Mouse (Mus musculus) limb, embryonic 12.5 days (tissue): ENCODE results near the gene Ino80e. TPM values are rescaled to one million over a fixed set of nuclear protein-coding genes. Genes with fewer than 3 reads are reported as not detected.

Source experiments
- ATAC-seq: fragments of 200-750 bp; cut with Nextera tagmentation; 2 replicates; pipeline ENCODE4 v1.8.0; 2017; ENCODE audit warnings: low read depth, moderate TSS enrichment; ENCODE audit not compliant: insufficient number of reproducible peaks, insufficient read depth, low FRiP score, low TSS enrichment
- H3K27ac ChIP-seq: fragments of 300-500 bp; sonication (generic); 2 replicates; pipeline ENCODE4 v1.5.1; 2016; ENCODE audit warnings: mild to moderate bottlenecking, moderate library complexity
- H3K27me3 ChIP-seq: fragments of 300-500 bp; sonication (generic); 2 replicates; pipeline ENCODE4 v1.6.1; 2016; ENCODE audit warnings: mild to moderate bottlenecking, moderate library complexity
- H3K36me3 ChIP-seq: fragments of 300-500 bp; sonication (generic); 2 replicates; pipeline ENCODE4 v1.6.1; 2016; ENCODE audit warnings: mild to moderate bottlenecking, moderate library complexity
- H3K4me1 ChIP-seq: fragments of 300-500 bp; sonication (generic); replicated peaks from 2 replicates; pipeline ENCODE4 v1.6.1; 2016
- H3K4me2 ChIP-seq: fragments of 300-500 bp; sonication (generic); 2 replicates; pipeline ENCODE4 v1.6.1; 2016; ENCODE audit warnings: mild to moderate bottlenecking, moderate library complexity
- H3K4me3 ChIP-seq: fragments of 300-500 bp; sonication (generic); replicated peaks from 2 replicates; pipeline ENCODE4 v1.5.1; 2016; ENCODE audit warnings: mild to moderate bottlenecking
- H3K9ac ChIP-seq: fragments of 300-500 bp; sonication (generic); replicated peaks from 2 replicates; pipeline ENCODE4 v1.6.1; 2016; ENCODE audit warnings: mild to moderate bottlenecking, moderate library complexity
- H3K9me3 ChIP-seq: fragments of 300-500 bp; sonication (generic); 2 replicates; pipeline ENCODE4 v1.6.1; 2016; ENCODE audit warnings: mild to moderate bottlenecking, moderate library complexity
- WGBS: fragments of 180-500 bp; shearing (Covaris S2); methylation state at CpG from one replicate; pipeline ENCODE4 v1.1.7; 2016; 5-methylcytosine and 5-hydroxymethylcytosine counted together
- polyA plus RNA-seq: library from polyadenylated mRNA; unstranded; fragments of >200 nt; fragmentation: Nextera tagmentation; extraction: Ambion mirVana; gene quantifications from 2 replicates; pipeline ENCODE4 v1.2.1, GENCODE M21; 2016

Gene Ino80e
- polyA plus RNA-seq, 1 experiment from 2014 or later, result 93.3 TPM

DNA sequence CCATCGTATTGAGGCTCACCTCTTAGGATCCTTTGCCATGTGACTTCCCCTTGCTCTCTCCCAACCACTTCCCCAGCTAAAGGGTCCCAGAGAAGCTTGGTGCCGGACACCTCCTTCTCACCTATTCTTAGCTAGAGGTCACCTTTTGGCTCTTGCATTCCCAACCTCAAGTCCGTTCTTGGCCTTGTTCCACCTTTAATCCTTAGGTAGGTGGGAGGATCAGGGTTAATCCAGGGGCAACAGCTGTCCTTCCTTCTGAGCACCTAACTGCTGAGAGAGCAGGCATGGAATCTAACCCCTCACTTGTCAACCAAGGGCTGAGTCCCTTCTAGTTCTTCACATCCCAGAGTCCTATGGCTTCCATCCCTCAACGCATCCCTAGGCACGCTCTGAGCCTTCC lies 36.2 kb downstream of the Ino80e start:
- no peak overlapping the region for H3K27ac ChIP-seq
- no peak overlapping the region for H3K4me3 ChIP-seq
- 64% methylated on average over 5 of the region's 5 CpGs for WGBS
- no peak overlapping the region for H3K9ac ChIP-seq
- no peak for ATAC-seq
- H3K4me1 ChIP-seq, result peaks cover 18% of the 10 kb centered on the region
- H3K9me3 ChIP-seq, result no peaks in the 10 kb centered on the region
- no peaks in the 10 kb centered on the region for H3K36me3 ChIP-seq
- H3K27me3 ChIP-seq, result peaks cover 68% of the 10 kb centered on the region
- H3K4me2 ChIP-seq, result no peak overlapping the region

DNA sequence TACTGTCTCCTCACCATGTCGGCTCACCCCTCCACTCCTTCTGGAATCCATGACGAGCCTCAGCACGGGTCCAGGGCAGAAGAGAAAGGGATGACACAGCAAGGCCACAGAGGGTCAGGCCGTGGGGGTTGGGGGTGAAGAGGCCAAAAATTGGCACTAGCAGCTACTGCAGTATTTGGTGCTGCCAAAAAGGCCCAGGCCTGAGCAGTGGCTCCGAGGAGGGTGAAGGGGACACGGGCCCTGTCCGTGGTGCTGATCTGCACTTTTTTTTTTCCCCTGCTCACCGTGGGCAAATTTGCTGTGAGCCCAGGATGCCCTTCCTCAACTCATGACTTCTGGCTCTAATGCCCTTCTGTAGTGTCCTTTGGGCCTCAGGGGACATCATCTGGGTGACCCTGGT lies 36.8 kb downstream of the Ino80e start:
- H3K27me3 ChIP-seq, result peaks cover 63% of the 10 kb centered on the region

GRCm38 (mm10) chr7:126823940-126824339 lies 38.2 kb downstream of the Ino80e start:
- Histone ChIP-seq H3K36me3 (no peaks in the 10 kb centered on the region), H3K4me3 (no peak overlapping the region), H3K27ac (no peak overlapping the region), H3K4me2 (no peak overlapping the region), H3K27me3 (peaks cover 48% of the 10 kb centered on the region), H3K9me3 (no peaks in the 10 kb centered on the region), H3K4me1 (peaks cover 11% of the 10 kb centered on the region), H3K9ac (no peak overlapping the region)
- ATAC-seq, result no peak
- WGBS, result 14% methylated on average over 10 of the region's 10 CpGs

More for the DNA sequence above, 36.8 kb downstream of the Ino80e start:
- Histone ChIP-seq H3K36me3 (no peaks in the 10 kb centered on the region), H3K9ac (no peak overlapping the region), H3K4me2 (no peak overlapping the region), H3K4me3 (no peak overlapping the region), H3K27ac (no peak overlapping the region), H3K4me1 (peaks cover 18% of the 10 kb centered on the region), H3K9me3 (no peaks in the 10 kb centered on the region)
- ATAC-seq, result no peak
- 15% methylated on average over 8 of the region's 8 CpGs for WGBS

- ATAC-seq, result no peak
- Histone ChIP-seq H3K27ac (no peak overlapping the region), H3K4me2 (peak overlapping the region; percentile 56), H3K36me3 (no peaks in the 10 kb centered on the region), H3K4me3 (peak overlapping the region; percentile 33), H3K9ac (peak overlapping the region; percentile 45; the same call in 1 of the 2 replicates), H3K27me3 (peaks cover 45% of the 10 kb centered on the region), H3K9me3 (no peaks in the 10 kb centered on the region), H3K4me1 (peaks cover 11% of the 10 kb centered on the region)
- WGBS, result 0% methylated on average over 7 of the region's 19 CpGs
These were observed 38.9 kb downstream of the Ino80e start for GRCm38 (mm10) chr7:126823202-126823711.

GRCm38 (mm10) chr7:126822741-126823140 lies 39.4 kb downstream of the Ino80e start:
- H3K36me3 ChIP-seq, result no peaks in the 10 kb centered on the region
- H3K9me3 ChIP-seq, result no peaks in the 10 kb centered on the region
- ATAC-seq, result no peak
- no peak overlapping the region for H3K27ac ChIP-seq
- H3K9ac ChIP-seq, result no peak overlapping the region
- peak overlapping the region; percentile 56 for H3K4me2 ChIP-seq
- H3K27me3 ChIP-seq, result peaks cover 45% of the 10 kb centered on the region
- 7% methylated on average over 9 of the region's 9 CpGs for WGBS
- H3K4me3 ChIP-seq, result 0 out of 2 replicates have a peak overlapping the region, but pooled peaks have one; percentile 33
- H3K4me1 ChIP-seq, result peaks cover 11% of the 10 kb centered on the region

GRCm38 (mm10) chr7:126821835-126822511 lies 40.2 kb downstream of the Ino80e start:
- no peak overlapping the region for H3K4me2 ChIP-seq

DNA sequence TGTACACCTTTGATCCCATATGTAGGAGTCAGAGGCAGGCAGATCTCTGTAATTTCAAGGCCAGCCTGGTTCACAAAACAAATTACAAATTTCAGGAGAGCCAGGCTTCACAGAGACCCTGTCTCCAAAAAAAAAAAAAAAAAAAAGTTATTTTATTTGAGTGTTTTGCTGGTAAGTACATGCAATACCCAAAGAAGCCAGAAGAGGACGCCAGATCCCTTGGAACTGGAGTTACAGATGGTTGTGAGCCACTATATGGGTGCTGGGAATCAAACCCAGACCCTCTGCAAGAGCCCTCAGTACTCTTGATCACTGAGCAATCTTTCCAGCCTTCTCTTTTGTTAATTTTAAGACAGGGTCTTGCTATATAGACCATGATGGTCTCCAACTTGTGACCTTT lies 43.4 kb downstream of the Ino80e start:
- no peaks in the 10 kb centered on the region for H3K9me3 ChIP-seq
- H3K4me3 ChIP-seq, result no peak overlapping the region
- WGBS, result 29% methylated on average over 1 of the region's 1 CpGs
- H3K36me3 ChIP-seq, result no peaks in the 10 kb centered on the region
- peaks cover 22% of the 10 kb centered on the region for H3K27me3 ChIP-seq
- H3K27ac ChIP-seq, result no peak overlapping the region
- H3K9ac ChIP-seq, result no peak overlapping the region
- ATAC-seq, result no peak
- H3K4me1 ChIP-seq, result peaks cover 11% of the 10 kb centered on the region
- H3K4me2 ChIP-seq, result no peak overlapping the region

More at GRCm38 (mm10) chr7:126821835-126822511, 40.2 kb downstream of the Ino80e start:
- no peak overlapping the region for H3K9ac ChIP-seq
- 19% methylated on average over 7 of the region's 7 CpGs for WGBS
- H3K27ac ChIP-seq, result no peak overlapping the region
- H3K9me3 ChIP-seq, result no peaks in the 10 kb centered on the region
- ATAC-seq, result no peak
- H3K4me1 ChIP-seq, result peaks cover 11% of the 10 kb centered on the region
- H3K27me3 ChIP-seq, result peaks cover 45% of the 10 kb centered on the region
- no peak overlapping the region for H3K4me3 ChIP-seq
- no peaks in the 10 kb centered on the region for H3K36me3 ChIP-seq

GRCm38 (mm10) chr7:126817595-126817994 lies 44.6 kb downstream of the Ino80e start:
- Histone ChIP-seq H3K4me3 (no peak overlapping the region), H3K4me2 (no peak overlapping the region), H3K27ac (no peak overlapping the region), H3K27me3 (peaks cover 16% of the 10 kb centered on the region), H3K9ac (no peak overlapping the region), H3K4me1 (0 out of 2 replicates have a peak, but pooled peaks cover under 1% of the 10 kb centered on the region), H3K9me3 (no peaks in the 10 kb centered on the region), H3K36me3 (no peaks in the 10 kb centered on the region)
- ATAC-seq, result no peak
- 88% methylated on average over 7 of the region's 7 CpGs for WGBS

- 82% methylated on average over 8 of the region's 8 CpGs for whole genome bisulfite sequencing
- no peak for ATAC-seq
- Histone ChIP-seq H3K36me3 (no peaks in the 10 kb centered on the region), H3K4me2 (no peak overlapping the region), H3K27ac (no peak overlapping the region), H3K4me1 (no peaks in the 10 kb centered on the region), H3K4me3 (no peak overlapping the region), H3K9ac (no peak overlapping the region), H3K9me3 (no peaks in the 10 kb centered on the region), H3K27me3 (peaks cover 9% of the 10 kb centered on the region; the same call in 1 of the 2 replicates)
These were observed 45.7 kb downstream of the Ino80e start for GRCm38 (mm10) chr7:126816494-126816893.

DNA sequence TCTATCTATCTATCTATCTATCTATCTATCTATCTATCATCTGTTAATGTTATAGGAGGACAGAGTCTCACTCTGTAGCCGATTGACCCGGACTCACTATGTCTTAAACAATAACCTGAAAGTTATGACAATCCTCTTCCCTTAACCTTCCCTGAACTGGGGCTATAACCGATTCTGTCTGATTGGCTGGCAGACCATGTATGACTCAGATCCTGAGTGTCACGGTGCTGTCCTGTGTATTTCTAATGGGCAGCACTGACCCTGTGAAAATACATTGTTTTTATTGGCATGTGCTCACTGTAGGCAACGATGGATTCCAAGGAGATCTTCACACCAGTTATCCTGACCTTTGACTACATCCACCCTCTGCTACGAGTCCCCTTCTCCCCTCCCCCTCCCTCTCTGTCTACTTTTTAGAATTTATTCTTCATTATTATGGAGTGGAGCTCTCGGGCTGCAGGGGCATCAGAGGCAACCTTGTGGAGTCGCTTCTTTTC lies 46.4 kb downstream of the Ino80e start:
- Histone ChIP-seq H3K27me3 (peaks cover 9% of the 10 kb centered on the region; the same call in 1 of the 2 replicates), H3K9me3 (no peaks in the 10 kb centered on the region), H3K9ac (no peak overlapping the region), H3K4me3 (no peak overlapping the region), H3K36me3 (no peaks in the 10 kb centered on the region), H3K27ac (no peak overlapping the region), H3K4me1 (no peaks in the 10 kb centered on the region), H3K4me2 (no peak overlapping the region)
- no peak for ATAC-seq
- 73% methylated on average over 8 of the region's 8 CpGs for WGBS

- H3K4me1 ChIP-seq, result peaks cover 24% of the 10 kb centered on the region
- WGBS, result 64% methylated on average over 5 of the region's 5 CpGs
- H3K4me2 ChIP-seq, result peak overlapping the region; percentile 85
- H3K9me3 ChIP-seq, result no peaks in the 10 kb centered on the region
- H3K9ac ChIP-seq, result no peak overlapping the region
- no peak for ATAC-seq
- H3K36me3 ChIP-seq, result peaks cover 15% of the 10 kb centered on the region
- H3K27ac ChIP-seq, result no peak overlapping the region
- peaks cover 9% of the 10 kb centered on the region; the same call in 1 of the 2 replicates for H3K27me3 ChIP-seq
- H3K4me3 ChIP-seq, result 0 out of 2 replicates have a peak overlapping the region, but pooled peaks have one; percentile 72
These were observed 52.3 kb downstream of the Ino80e start for GRCm38 (mm10) chr7:126809723-126810369.
